Mouse (Mus musculus) myocyte (in vitro differentiated cells): ENCODE results near the gene Hoxd12.

ENCODE experiments used
- CEBPB ChIP-seq: IDR thresholded peaks from 2 replicates; pipeline ENCODE4 v1.6.1; 2011; ENCODE audit warnings: mild to moderate bottlenecking, moderate library complexity; ENCODE audit not compliant: poor library complexity, insufficient read depth, severe bottlenecking
- E2F4 ChIP-seq: IDR thresholded peaks from one replicate; pipeline ENCODE4 v1.6.1; 2011; ENCODE audit warnings: mild to moderate bottlenecking, control low read depth, moderate library complexity; ENCODE audit not compliant: insufficient read depth
- MAX ChIP-seq: IDR thresholded peaks from one replicate; pipeline ENCODE4 v1.6.1; 2011; ENCODE audit warnings: low read depth, mild to moderate bottlenecking, control low read depth
- MYOG ChIP-seq, 3 experiments: IDR thresholded peaks; one replicate each; pipeline ENCODE4 v1.6.1; 2011; ENCODE audit warnings: control low read depth in 2 of 3, low read depth in 2 of 3, mild to moderate bottlenecking in 2 of 3; ENCODE audit not compliant: insufficient read length in 2 of 3, control insufficient read depth in 1 of 3, insufficient read depth in 1 of 3
- POLR2A ChIP-seq: IDR thresholded peaks from one replicate; pipeline ENCODE4 v1.6.1; 2011; ENCODE audit warnings: low read depth, mild to moderate bottlenecking, control low read depth, moderate library complexity; ENCODE audit not compliant: insufficient read length
- POLR2AphosphoS2 ChIP-seq: IDR thresholded peaks from one replicate; pipeline ENCODE4 v1.6.1; 2011; ENCODE audit warnings: low read depth, control low read depth; ENCODE audit not compliant: insufficient read length
- TCF12 ChIP-seq: IDR thresholded peaks from one replicate; pipeline ENCODE4 v1.6.1; 2011; ENCODE audit warnings: mild to moderate bottlenecking, control low read depth; ENCODE audit not compliant: poor library complexity, insufficient read depth, severe bottlenecking
- USF1 ChIP-seq: IDR thresholded peaks from one replicate; pipeline ENCODE4 v1.6.1; 2011; ENCODE audit warnings: low read depth, mild to moderate bottlenecking, control low read depth, moderate library complexity

- TF ChIP-seq POLR2A (no peak), CEBPB (no peak), USF1 (no peak), MYOG (IDR thresholded peaks at IDR 0.05; ENCODE audit: control insufficient read depth in 1 of 3, insufficient read depth in 1 of 3, insufficient read length in 2 of 3, low read depth in 2 of 3) (no peak), E2F4 (no peak), TCF12 (no peak), POLR2AphosphoS2 (no peak), MAX (no peak)
Measured at GRCm38 (mm10) chr2:74714881-74715280, 40.1 kb downstream of the Hoxd12 start.
